Mouse (Mus musculus) liver, postnatal 0 days (tissue): ENCODE measurements around the gene Mettl14. TPM values are rescaled to one million over a fixed set of nuclear protein-coding genes. Genes with fewer than 3 reads are reported as not detected.
"Not testable (repeated sequence)": the region's sequence is repeated elsewhere in the genome, so short reads cannot be mapped to it uniquely, and the experiment has no call there.

Source experiments
- ATAC-seq: fragments of 200-750 bp; cut with Nextera tagmentation; 2 replicates; pipeline ENCODE4 v1.8.0; 2017; ENCODE audit warnings: mild to moderate bottlenecking, moderate library complexity
- DNase-seq: peaks from one replicate; pipeline ENCODE4 v3.0.0-alpha.2; 2016
- H3K27ac ChIP-seq: fragments of 300-500 bp; sonication (generic); 2 replicates; pipeline ENCODE4 v1.5.1; 2014; ENCODE audit warnings: antibody characterized with exemption, moderate library complexity, mild to moderate bottlenecking, low read depth
- H3K27me3 ChIP-seq: fragments of 300-500 bp; sonication (generic); 2 replicates; pipeline ENCODE4 v1.6.1; 2014; ENCODE audit warnings: low read length, control low read depth, mixed read lengths; ENCODE audit not compliant: insufficient read depth
- H3K36me3 ChIP-seq: fragments of 300-500 bp; sonication (generic); replicated peaks from 2 replicates; pipeline ENCODE4 v1.6.1; 2014; ENCODE audit warnings: mild to moderate bottlenecking, control low read depth, low read length, moderate library complexity, mixed read lengths; ENCODE audit not compliant: insufficient read depth
- H3K4me1 ChIP-seq: fragments of 300-500 bp; sonication (generic); 2 replicates; pipeline ENCODE4 v1.6.1; 2014; ENCODE audit warnings: antibody characterized with exemption, mild to moderate bottlenecking, control low read depth; ENCODE audit not compliant: insufficient read depth
- H3K4me2 ChIP-seq: fragments of 300-500 bp; sonication (generic); 2 replicates; pipeline ENCODE4 v1.6.1; 2014; ENCODE audit warnings: low read depth, mild to moderate bottlenecking, low read length, moderate library complexity, mixed read lengths
- H3K4me3 ChIP-seq: fragments of 300-500 bp; sonication (generic); 2 replicates; pipeline ENCODE4 v1.5.1; 2014; ENCODE audit warnings: low read depth, low read length
- H3K9ac ChIP-seq: fragments of 300-500 bp; sonication (generic); replicated peaks from 2 replicates; pipeline ENCODE4 v1.6.1; 2014; ENCODE audit warnings: mild to moderate bottlenecking, moderate library complexity
- H3K9me3 ChIP-seq: fragments of 300-500 bp; sonication (generic); 2 replicates; pipeline ENCODE4 v1.6.1; 2016; ENCODE audit warnings: mild to moderate bottlenecking, control low read depth, low read length, mixed read lengths
- CTCF ChIP-seq: sonication (generic); IDR thresholded peaks from 2 replicates; pipeline ENCODE4 v1.5.1; 2016; ENCODE audit warnings: antibody characterized with exemption, low read depth
- EP300 ChIP-seq: IDR thresholded peaks from 2 replicates; pipeline ENCODE4 v1.6.1; 2016; ENCODE audit warnings: antibody characterized with exemption, low read depth, mild to moderate bottlenecking
- WGBS: fragments of 180-500 bp; shearing (Covaris S2); extraction: QIAGEN DNeasy Blood & Tissue Kit; methylation state at CpG from one replicate; pipeline ENCODE4 v1.1.7; 2014; ENCODE audit not compliant: insufficient replicate concordance; 5-methylcytosine and 5-hydroxymethylcytosine counted together
- polyA plus RNA-seq: library from polyadenylated mRNA; unstranded; fragments of >200 nt; fragmentation: Nextera tagmentation; extraction: Ambion mirVana; gene quantifications from 2 replicates; pipeline ENCODE4 v1.2.1, GENCODE M21; 2015

Mettl14 gene
- polyA plus RNA-seq, 1 experiment from 2014 or later: 5.3 TPM

GRCm38 (mm10) chr3:123413173-123413572, 27.3 kb upstream of the Mettl14 start:
- WGBS: 67% methylated on average over 5 of the region's 5 CpGs
- H3K4me1 ChIP-seq: no peaks in the 10 kb centered on the region
- no peak overlapping the region for H3K27ac ChIP-seq
- no peak overlapping the region for H3K9ac ChIP-seq
- no peaks in the 10 kb centered on the region for H3K9me3 ChIP-seq
- no peak overlapping the region for H3K4me3 ChIP-seq
- H3K4me2 ChIP-seq: no peak overlapping the region
- TF ChIP-seq CTCF (no peak), EP300 (no peak)
- no peaks in the 10 kb centered on the region for H3K36me3 ChIP-seq
- no peak for DNase-seq
- no peaks in the 10 kb centered on the region for H3K27me3 ChIP-seq
- ATAC-seq: no peak

DNA sequence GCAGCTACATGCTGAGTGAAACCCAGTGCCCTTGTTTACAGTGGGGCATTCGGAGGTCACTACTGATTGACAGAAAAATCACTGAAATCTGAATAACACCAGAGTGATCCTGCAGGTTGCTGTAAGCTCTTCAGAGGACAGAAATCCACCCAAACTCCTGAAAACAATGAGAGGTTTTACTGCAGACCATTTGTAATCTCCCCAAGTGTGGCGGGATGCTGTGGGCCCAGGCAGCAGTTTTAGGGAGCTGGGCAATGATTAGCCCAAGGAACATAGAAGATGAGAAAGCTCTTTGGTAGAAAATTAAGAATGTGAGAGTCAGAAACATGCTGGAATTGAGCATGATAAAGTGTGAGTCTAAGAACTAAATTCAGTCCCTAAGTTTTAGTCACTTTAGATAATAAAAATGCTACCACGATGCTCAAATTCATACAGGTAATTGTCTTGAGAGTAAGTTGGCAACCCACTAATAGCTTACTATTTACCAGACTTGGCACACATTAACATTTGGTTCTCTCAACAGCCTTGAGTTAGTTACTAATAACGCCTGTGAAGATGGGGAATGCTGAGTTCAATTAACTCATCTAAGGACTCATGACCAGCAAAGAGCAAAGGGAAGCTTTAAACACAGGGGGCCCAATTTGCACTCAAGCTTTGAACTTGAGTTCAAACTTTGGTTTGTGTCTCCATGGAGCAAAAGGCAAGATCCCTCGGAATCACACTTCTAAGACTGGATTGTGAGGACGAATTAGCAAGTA, 26.1 kb upstream of the Mettl14 start:
- H3K4me1 ChIP-seq: no peaks in the 10 kb centered on the region
- no peaks in the 10 kb centered on the region for H3K27me3 ChIP-seq
- ATAC-seq (no peak), DNase-seq (no peak)
- H3K27ac ChIP-seq: no peak overlapping the region
- no peaks in the 10 kb centered on the region for H3K36me3 ChIP-seq
- H3K9ac ChIP-seq: no peak overlapping the region
- WGBS: 64% methylated on average over 6 of the region's 6 CpGs
- H3K4me2 ChIP-seq: no peak overlapping the region
- no peak overlapping the region for H3K4me3 ChIP-seq
- TF ChIP-seq EP300 (no peak), CTCF (no peak)
- no peaks in the 10 kb centered on the region for H3K9me3 ChIP-seq

DNA sequence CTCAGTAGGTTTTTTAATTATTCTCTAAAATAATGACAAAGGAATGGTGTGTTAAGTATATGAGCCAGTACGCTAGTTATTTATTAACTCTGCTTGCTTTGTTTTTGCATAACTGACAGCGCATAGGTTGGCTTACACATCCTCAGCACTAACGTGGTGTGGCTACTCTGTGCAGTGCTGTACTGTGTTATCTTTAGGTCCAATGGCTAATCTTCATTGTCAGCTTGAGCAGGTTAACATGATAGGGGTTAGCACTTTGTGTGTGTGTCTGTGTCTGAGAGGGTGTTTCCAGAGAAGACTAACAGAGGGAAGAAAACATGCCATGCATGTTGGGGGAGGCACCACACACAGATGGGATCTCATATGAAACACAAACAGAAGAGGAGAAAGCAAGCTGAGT, 19.0 kb upstream of the Mettl14 start:
- H3K9me3 ChIP-seq: no peaks in the 10 kb centered on the region
- no peak overlapping the region for H3K4me2 ChIP-seq
- no peaks in the 10 kb centered on the region for H3K4me1 ChIP-seq
- no peak overlapping the region for H3K9ac ChIP-seq
- H3K4me3 ChIP-seq: no peak overlapping the region
- 57% methylated on average over 3 of the region's 3 CpGs for WGBS
- TF ChIP-seq EP300 (no peak), CTCF (no peak)
- no peaks in the 10 kb centered on the region for H3K36me3 ChIP-seq
- no peak overlapping the region for H3K27ac ChIP-seq
- ATAC-seq: no peak
- no peaks in the 10 kb centered on the region for H3K27me3 ChIP-seq
- DNase-seq: no peak

GRCm38 (mm10) chr3:123397562-123398481, 11.9 kb upstream of the Mettl14 start:
- H3K4me2 ChIP-seq: no peak overlapping the region
- TF ChIP-seq CTCF (no peak), EP300 (no peak)
- no peaks in the 10 kb centered on the region for H3K36me3 ChIP-seq
- ATAC-seq (no peak), DNase-seq (no peak)
- H3K27me3 ChIP-seq: no peaks in the 10 kb centered on the region
- no peak overlapping the region for H3K9ac ChIP-seq
- no peak overlapping the region for H3K4me3 ChIP-seq
- H3K27ac ChIP-seq: no peak overlapping the region
- H3K9me3 ChIP-seq: no peaks in the 10 kb centered on the region
- H3K4me1 ChIP-seq: no peaks in the 10 kb centered on the region
- WGBS: 75% methylated on average over 9 of the region's 9 CpGs

DNA sequence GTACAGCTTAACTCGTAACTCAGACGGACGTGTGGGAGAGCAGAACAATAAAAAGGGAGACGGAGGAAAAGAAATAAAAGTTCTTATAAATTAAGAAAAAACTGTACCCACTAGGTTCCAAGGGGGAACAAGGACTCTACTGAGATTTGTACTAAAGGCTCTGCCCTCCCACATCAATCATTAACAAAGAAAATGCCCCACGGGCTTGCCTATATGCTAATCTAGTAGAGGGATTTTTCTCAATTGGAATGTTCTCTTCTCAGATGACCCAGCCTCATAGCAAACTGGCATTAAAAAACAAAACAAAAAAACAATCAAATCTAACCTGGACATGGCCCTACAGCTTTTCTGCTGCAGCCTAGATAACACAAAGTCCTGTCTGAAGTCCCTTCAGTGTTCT, 9.7 kb upstream of the Mettl14 start:
- Histone ChIP-seq H3K4me2 (no peak overlapping the region), H3K4me1 (no peaks in the 10 kb centered on the region), H3K27ac (no peak overlapping the region), H3K27me3 (no peaks in the 10 kb centered on the region), H3K4me3 (no peak overlapping the region), H3K9ac (no peak overlapping the region), H3K36me3 (no peaks in the 10 kb centered on the region), H3K9me3 (no peaks in the 10 kb centered on the region)
- 74% methylated on average over 5 of the region's 5 CpGs for WGBS
- no peak for DNase-seq
- TF ChIP-seq EP300: no peak
- no peak for TF ChIP-seq CTCF
- no peak for ATAC-seq

GRCm38 (mm10) chr3:123391180-123391579, 5.3 kb upstream of the Mettl14 start:
- H3K4me3 ChIP-seq: no peak overlapping the region
- H3K36me3 ChIP-seq: no peaks in the 10 kb centered on the region
- H3K9me3 ChIP-seq: no peaks in the 10 kb centered on the region
- DNase-seq: no peak
- ATAC-seq: no peak
- no peak overlapping the region for H3K4me2 ChIP-seq
- H3K27ac ChIP-seq: no peak overlapping the region
- TF ChIP-seq EP300 (no peak), CTCF (no peak)
- no peaks in the 10 kb centered on the region for H3K4me1 ChIP-seq
- no peak overlapping the region for H3K9ac ChIP-seq
- WGBS: 73% methylated on average over 4 of the region's 4 CpGs
- H3K27me3 ChIP-seq: no peaks in the 10 kb centered on the region

DNA sequence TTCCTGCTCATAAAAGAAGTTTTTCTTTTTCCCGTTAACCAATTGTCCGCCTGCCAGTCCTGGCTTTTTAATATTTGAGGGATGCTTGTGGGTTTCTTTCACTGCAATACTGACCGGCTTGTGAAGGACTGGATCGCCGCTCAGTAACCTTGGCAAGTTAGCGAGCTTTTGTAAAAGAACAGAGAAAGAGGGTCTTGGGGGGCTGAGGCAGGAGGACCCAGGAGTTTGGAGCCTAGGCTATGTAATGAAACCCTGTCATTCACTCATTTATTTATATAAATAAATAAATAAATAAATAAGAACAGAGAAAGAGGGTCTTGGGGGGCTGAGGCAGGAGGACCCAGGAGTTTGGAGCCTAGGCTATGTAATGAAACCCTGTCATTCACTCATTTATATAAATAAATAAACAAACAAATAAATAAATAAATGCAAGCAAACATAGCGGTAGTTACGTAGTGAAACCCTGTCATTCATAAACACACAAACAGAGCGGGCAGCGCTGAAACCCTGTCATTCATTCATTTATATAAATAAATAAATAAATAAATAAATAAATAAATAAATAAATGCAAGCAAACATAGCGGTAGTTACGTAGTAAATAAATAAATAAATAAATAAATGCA, 361 bp upstream of the Mettl14 start:
- DNase-seq, H3K36me3 ChIP-seq, H3K9me3 ChIP-seq, H3K27me3 ChIP-seq: not testable (repeated sequence)
- Histone ChIP-seq H3K9ac (peak overlapping the region; percentile 82), H3K4me2 (peak overlapping the region; percentile 89), H3K4me3 (peak overlapping the region; percentile 88), H3K4me1 (peaks cover 10% of the 10 kb centered on the region), H3K27ac (peak overlapping the region; percentile 96)
- peak; percentile 58 for ATAC-seq
- WGBS: 15% methylated on average over 12 of the region's 12 CpGs
